Mouse (Mus musculus) spleen, adult 18-20 months (tissue): ENCODE results near the gene Lmod3.

ENCODE experiments used
- DNase-seq, 2 experiments: peaks; one replicate each; pipeline ENCODE4 v3.0.0; 2022; ENCODE audit warnings: mixed read lengths in 2 of 2

Lmod3 gene

DNA sequence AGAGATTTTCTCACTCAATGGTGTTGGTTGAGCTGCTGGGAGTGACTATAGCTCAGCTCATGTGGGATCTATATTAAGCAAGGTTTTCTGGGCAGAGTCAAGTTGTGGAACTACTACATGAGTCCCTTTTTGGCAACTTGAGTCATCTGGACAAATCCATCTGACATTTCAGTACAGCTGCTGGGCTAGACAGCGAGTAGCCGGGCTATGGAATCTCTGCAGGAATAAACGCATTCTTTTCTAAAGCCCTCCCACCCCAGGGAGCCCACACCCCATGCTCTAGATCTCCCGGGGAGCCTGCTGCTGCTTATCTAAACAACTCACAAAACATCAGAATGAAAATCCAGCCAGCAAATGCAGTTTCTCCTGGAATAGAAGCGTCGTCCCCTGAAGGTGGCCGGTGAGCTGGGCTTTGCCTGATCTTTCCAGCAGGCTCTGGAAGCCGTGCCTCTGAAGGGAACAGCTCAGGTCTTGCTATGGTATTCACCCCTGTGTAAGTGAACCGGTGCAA, at the start of gene Lmod3:
Lmod3 (minus strand) TSS at position 49 of the 511 bp plus-strand sequence.
- no peak for DNase-seq

- no peak for DNase-seq
Measured at GRCm38 (mm10) chr6:97302303-97302702, 49.7 kb upstream of the Lmod3 start.

GRCm38 (mm10) chr6:97300659-97301058, 48.1 kb upstream of the Lmod3 start:
- no peak for DNase-seq

GRCm38 (mm10) chr6:97300180-97300579, 47.6 kb upstream of the Lmod3 start:
- DNase-seq, result no peak

- DNase-seq, result no peak
Measured at GRCm38 (mm10) chr6:97297151-97297550, 44.6 kb upstream of the Lmod3 start.

GRCm38 (mm10) chr6:97295866-97296527, 43.4 kb upstream of the Lmod3 start:
- no peak for DNase-seq

DNA sequence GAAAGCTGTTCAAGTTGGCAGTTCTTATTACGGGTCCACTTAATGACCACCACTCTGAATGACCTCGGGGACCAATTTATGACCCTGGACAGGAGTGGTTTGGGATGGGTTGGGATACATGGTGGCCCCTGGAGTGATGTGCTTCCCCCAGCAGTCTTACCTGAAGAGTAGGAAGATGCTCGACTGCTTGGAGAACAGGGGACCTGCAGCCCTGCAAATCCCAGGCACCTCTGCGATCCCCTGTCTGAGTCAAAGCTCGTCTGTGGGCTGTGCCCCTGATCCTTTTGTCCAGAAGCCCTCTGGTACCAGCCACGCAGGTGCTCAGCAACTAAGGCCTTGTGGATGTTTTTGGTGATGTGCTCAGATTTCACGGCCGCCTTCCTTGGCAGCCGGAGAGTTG, 42.9 kb upstream of the Lmod3 start:
- no peak for DNase-seq

DNA sequence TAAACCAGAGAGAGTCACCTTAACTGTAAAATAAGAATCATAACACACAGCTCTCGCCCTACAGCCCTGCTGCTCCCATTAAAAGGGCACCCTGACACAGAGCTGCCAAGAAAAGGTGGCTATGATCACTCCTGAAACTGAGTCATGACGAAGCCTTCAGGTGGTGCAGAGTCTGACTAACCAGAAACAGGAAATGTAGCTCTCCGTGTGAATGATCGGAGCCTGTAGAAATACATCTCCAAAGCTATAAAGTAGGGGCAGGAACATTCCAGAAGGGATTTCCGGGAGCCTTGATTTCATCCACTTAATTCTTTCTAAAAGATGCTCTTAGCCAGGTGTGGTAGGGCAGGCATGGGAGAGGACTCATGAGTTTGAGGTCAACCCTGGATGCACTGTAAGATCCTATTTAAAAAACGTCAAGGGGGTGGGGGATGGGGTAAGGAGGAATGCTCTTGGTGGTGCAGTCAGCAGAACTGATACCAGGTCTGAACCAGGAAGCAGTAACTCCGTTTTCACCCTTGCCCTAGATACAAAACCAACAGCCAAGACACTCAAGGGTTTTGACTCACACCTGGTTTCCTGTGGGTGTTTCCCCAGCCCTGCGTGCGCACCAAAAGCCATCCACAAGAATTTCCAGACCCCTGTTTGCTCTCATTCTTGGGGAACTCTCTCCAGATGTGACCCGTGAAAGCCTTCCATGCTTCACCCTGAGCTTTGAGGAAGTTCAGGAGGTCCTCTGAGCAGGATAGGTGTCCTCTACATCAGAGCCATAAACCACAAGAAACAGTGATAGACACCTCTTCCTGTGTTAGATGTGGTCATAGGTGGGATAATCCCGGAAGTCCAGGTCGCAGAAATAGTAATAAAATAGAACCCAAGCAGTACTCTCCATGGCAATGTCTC, 41.4 kb upstream of the Lmod3 start:
- no peak for DNase-seq

DNA sequence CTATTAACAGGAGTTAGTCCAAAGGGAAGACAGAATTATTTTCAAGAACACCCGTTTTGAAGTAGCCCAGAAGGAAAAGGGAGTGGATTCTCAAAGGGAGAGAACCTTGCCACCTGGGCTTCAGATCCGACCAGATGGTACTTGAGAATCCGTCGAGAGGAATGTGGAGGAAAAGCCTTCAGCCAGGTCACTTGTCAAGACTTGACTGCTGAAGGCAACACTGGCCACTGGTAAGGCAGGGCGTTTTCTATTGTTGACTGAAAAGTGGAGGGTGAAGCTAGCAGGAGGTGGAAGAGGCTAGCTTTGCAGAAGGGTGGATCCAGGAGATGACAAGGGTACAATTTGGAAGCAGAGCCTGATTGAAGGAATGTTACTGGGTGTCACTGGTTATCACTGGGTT, 40.3 kb upstream of the Lmod3 start:
- no peak for DNase-seq

GRCm38 (mm10) chr6:97292096-97292495, 39.5 kb upstream of the Lmod3 start:
- DNase-seq, result no peak

GRCm38 (mm10) chr6:97291159-97291908, 38.8 kb upstream of the Lmod3 start:
- DNase-seq, result no peak

DNA sequence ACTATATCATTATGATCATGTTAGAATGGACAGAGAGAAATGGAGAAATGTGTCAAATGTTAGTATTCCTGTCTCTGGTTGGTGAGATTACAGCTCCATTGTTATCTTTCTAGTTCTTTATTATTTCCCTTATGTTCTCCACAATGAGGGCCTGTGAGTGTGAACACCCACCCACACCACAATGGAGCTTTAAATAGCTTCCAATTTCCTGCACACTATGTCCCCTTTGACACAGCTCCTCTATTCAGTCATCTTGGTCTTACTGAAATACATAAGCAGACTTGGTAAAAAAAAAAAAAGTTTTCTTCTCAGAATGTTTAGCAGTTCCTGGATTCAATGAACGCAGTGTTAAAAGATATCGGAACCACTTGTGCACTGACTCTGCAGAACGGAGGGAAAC, 38.1 kb upstream of the Lmod3 start:
- no peak for DNase-seq

- no peak for DNase-seq
Measured at GRCm38 (mm10) chr6:97289838-97290237, 37.3 kb upstream of the Lmod3 start.

GRCm38 (mm10) chr6:97289316-97289820, 36.8 kb upstream of the Lmod3 start:
- no peak for DNase-seq

- DNase-seq, result no peak
Measured at GRCm38 (mm10) chr6:97288047-97288855, 35.7 kb upstream of the Lmod3 start.

GRCm38 (mm10) chr6:97286332-97286731, 33.8 kb upstream of the Lmod3 start:
- no peak for DNase-seq

- DNase-seq, result no peak
Measured at GRCm38 (mm10) chr6:97283676-97284075, 31.1 kb upstream of the Lmod3 start.

DNA sequence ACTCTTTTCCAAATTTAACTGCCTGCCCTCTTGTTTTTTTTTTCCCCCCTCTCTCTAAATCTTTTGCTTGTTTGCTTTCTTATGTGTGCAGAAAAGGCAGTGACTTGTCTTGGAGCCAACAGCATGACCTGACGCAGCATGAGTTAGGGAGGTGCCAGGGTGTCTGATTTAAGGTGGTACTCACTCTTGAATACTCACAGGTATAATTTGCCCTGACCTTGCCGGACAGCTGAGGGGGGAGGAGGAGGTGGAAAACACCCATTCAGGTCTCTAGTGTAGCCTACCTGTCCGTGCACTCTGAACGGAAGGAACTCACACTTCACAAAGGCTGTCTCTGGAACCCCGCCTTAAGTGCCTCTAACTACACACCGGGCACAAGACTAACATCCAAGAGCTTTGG, 26.3 kb upstream of the Lmod3 start:
- no peak for DNase-seq

GRCm38 (mm10) chr6:97278014-97278787, 25.6 kb upstream of the Lmod3 start:
- peak; percentile 14 to 45 for DNase-seq

GRCm38 (mm10) chr6:97276890-97277497, 24.4 kb upstream of the Lmod3 start:
- no peak for DNase-seq

DNA sequence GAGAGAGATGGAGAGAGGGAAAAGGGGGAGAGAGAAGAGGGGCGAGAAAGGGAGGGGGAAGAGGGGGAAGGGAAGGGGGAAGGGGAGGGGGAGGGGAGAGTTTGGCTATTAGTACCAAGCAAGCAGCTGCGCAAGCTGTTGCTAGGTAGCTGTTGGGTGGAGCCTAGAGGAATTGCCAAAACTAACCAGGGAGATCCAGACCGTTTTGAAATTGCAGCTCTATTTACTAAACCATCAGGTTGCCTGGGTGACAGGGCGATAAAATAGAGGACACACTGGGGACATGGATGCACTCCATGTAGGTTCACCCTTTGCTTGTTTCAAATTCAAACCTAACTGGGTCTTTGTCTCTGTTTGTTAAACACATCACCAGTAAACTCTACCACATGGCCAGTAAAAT, 23.8 kb upstream of the Lmod3 start:
- DNase-seq, result no peak
